Mouse (Mus musculus) intestine, postnatal 0 days (tissue): ENCODE measurements at regions not wholly inside any gene's neighbourhood (a gene's known extent, or its start where the extent isn't known, plus 50 kb on each side); places are given as distances from the start of the nearest gene placed in this dataset.

Source experiments
- ATAC-seq: fragments of 200-750 bp; cut with Nextera tagmentation; 2 replicates; pipeline ENCODE4 v1.8.0; 2017; ENCODE audit warnings: mild to moderate bottlenecking, moderate TSS enrichment, moderate library complexity
- H3K27ac ChIP-seq: fragments of 300-500 bp; sonication (generic); 2 replicates; pipeline ENCODE4 v1.5.1; 2014; ENCODE audit warnings: mild to moderate bottlenecking, low read depth, low read length, moderate library complexity
- H3K27me3 ChIP-seq: fragments of 300-500 bp; sonication (generic); replicated peaks from 2 replicates; pipeline ENCODE4 v1.6.1; 2014; ENCODE audit warnings: low read length, mixed read lengths; ENCODE audit not compliant: control insufficient read depth, insufficient read depth
- H3K36me3 ChIP-seq: fragments of 300-500 bp; sonication (generic); 2 replicates; pipeline ENCODE4 v1.6.1; 2014; ENCODE audit warnings: mild to moderate bottlenecking, moderate library complexity; ENCODE audit not compliant: control insufficient read depth, insufficient read depth
- H3K4me1 ChIP-seq: fragments of 300-500 bp; sonication (generic); replicated peaks from 2 replicates; pipeline ENCODE4 v1.6.1; 2014; ENCODE audit warnings: antibody characterized with exemption, low read length, mixed read lengths; ENCODE audit not compliant: control insufficient read depth, insufficient read depth
- H3K4me2 ChIP-seq: fragments of 300-500 bp; sonication (generic); replicated peaks from 2 replicates; pipeline ENCODE4 v1.6.1; 2014; ENCODE audit warnings: low read depth, mild to moderate bottlenecking, moderate library complexity
- H3K4me3 ChIP-seq: fragments of 300-500 bp; sonication (generic); 2 replicates; pipeline ENCODE4 v1.5.1; 2014; ENCODE audit warnings: low read depth, low read length
- H3K9ac ChIP-seq: fragments of 300-500 bp; sonication (generic); 2 replicates; pipeline ENCODE4 v1.6.1; 2014; ENCODE audit warnings: mild to moderate bottlenecking, low read depth, low read length
- H3K9me3 ChIP-seq: fragments of 300-500 bp; sonication (generic); 2 replicates; pipeline ENCODE4 v1.6.1; 2016; ENCODE audit warnings: mixed run types; ENCODE audit not compliant: control insufficient read depth
- CTCF ChIP-seq: sonication (generic); IDR thresholded peaks from 2 replicates; pipeline ENCODE4 v1.5.1; 2016; ENCODE audit warnings: low read depth, mild to moderate bottlenecking, control low read depth, antibody characterized with exemption, moderate library complexity
- WGBS: fragments of 180-500 bp; shearing (Covaris S2); extraction: QIAGEN DNeasy Blood & Tissue Kit; methylation state at CpG from one replicate; pipeline ENCODE4 v1.1.7; 2014; 5-methylcytosine and 5-hydroxymethylcytosine counted together

DNA sequence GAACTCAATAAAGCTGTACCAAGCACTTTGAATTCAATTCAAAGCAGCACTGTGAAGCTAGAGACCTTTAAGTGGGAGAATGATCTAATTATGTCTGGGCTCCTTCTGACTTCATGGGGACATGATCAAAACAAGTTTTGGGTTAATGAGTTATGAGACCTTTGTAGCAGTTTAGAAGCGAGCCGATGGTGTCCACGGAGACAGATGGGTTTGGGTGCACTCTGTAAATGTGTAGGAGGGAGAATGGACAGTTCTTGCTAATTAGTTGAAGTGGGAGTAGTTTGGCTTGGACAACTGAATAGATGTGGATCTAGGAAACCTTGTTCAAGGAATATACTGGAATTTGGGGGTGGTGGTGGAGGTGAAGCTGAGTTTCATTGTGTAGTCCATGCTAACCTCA lies 186.3 kb upstream of the Cldn34b3 start:
- TF ChIP-seq CTCF, result no peak
- ATAC-seq, result no peak
- H3K4me2 ChIP-seq, result no peak overlapping the region
- no peak overlapping the region for H3K9ac ChIP-seq
- H3K27ac ChIP-seq, result no peak overlapping the region
- H3K4me3 ChIP-seq, result no peak overlapping the region
- H3K27me3 ChIP-seq, result no peaks in the 10 kb centered on the region
- 80% methylated on average over 3 of the region's 3 CpGs for WGBS
- H3K9me3 ChIP-seq, result no peaks in the 10 kb centered on the region
- H3K36me3 ChIP-seq, result no peaks in the 10 kb centered on the region
- H3K4me1 ChIP-seq, result no peaks in the 10 kb centered on the region

- WGBS, result 72% methylated on average over 4 of the region's 4 CpGs
- H3K9me3 ChIP-seq, result no peaks in the 10 kb centered on the region
These were observed 181.4 kb upstream of the Cldn34b3 start for GRCm38 (mm10) chrX:76082670-76083069.

GRCm38 (mm10) chrX:76110763-76111474 lies 153.2 kb upstream of the Cldn34b3 start:
- H3K27me3 ChIP-seq, result no peaks in the 10 kb centered on the region
- 48% methylated on average over 4 of the region's 4 CpGs for WGBS
- H3K36me3 ChIP-seq, result no peaks in the 10 kb centered on the region
- no peaks in the 10 kb centered on the region for H3K4me1 ChIP-seq
- no peak overlapping the region for H3K27ac ChIP-seq
- no peak for TF ChIP-seq CTCF
- H3K9me3 ChIP-seq, result no peaks in the 10 kb centered on the region
- H3K9ac ChIP-seq, result no peak overlapping the region
- ATAC-seq, result no peak
- H3K4me3 ChIP-seq, result no peak overlapping the region
- no peak overlapping the region for H3K4me2 ChIP-seq

More at GRCm38 (mm10) chrX:76082670-76083069, 181.4 kb upstream of the Cldn34b3 start:
- TF ChIP-seq CTCF, result no peak
- Histone ChIP-seq H3K36me3 (no peaks in the 10 kb centered on the region), H3K27me3 (no peaks in the 10 kb centered on the region), H3K4me3 (no peak overlapping the region), H3K27ac (no peak overlapping the region), H3K4me1 (no peaks in the 10 kb centered on the region), H3K4me2 (no peak overlapping the region), H3K9ac (no peak overlapping the region)
- ATAC-seq, result no peak

GRCm38 (mm10) chrX:76116086-76116485 lies 148.0 kb upstream of the Cldn34b3 start:
- 67% methylated on average over 1 of the region's 1 CpGs for WGBS
- no peak for TF ChIP-seq CTCF
- no peaks in the 10 kb centered on the region for H3K9me3 ChIP-seq
- H3K27ac ChIP-seq, result no peak overlapping the region
- H3K4me2 ChIP-seq, result no peak overlapping the region
- no peak overlapping the region for H3K4me3 ChIP-seq
- no peak for ATAC-seq
- no peaks in the 10 kb centered on the region for H3K27me3 ChIP-seq
- H3K36me3 ChIP-seq, result no peaks in the 10 kb centered on the region
- no peaks in the 10 kb centered on the region for H3K4me1 ChIP-seq
- no peak overlapping the region for H3K9ac ChIP-seq

GRCm38 (mm10) chrX:76116562-76116961 lies 147.5 kb upstream of the Cldn34b3 start:
- Histone ChIP-seq H3K4me3 (no peak overlapping the region), H3K36me3 (no peaks in the 10 kb centered on the region), H3K9ac (no peak overlapping the region), H3K4me2 (no peak overlapping the region), H3K27ac (no peak overlapping the region), H3K27me3 (no peaks in the 10 kb centered on the region), H3K4me1 (no peaks in the 10 kb centered on the region), H3K9me3 (no peaks in the 10 kb centered on the region)
- 61% methylated on average over 1 of the region's 1 CpGs for WGBS
- no peak for TF ChIP-seq CTCF
- no peak for ATAC-seq

DNA sequence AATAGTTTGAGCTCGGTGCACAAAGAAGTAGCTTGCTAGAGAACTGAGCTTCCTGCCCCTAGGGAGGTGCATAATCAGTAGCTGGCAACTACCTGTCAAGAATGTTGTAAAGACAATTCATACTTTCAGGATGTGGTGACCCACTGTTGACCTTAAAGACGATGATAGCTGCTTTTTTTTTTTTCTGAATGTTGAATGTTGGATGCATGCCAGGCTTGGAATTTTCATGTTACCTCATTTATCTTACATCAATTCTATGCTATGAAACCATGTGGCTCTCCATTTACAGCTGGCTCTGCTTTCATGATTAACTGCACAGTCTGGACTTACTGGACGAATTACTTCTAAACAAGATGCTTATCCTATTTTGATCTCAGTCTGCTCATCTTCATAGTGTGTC lies 143.2 kb upstream of the Cldn34b3 start:
- no peaks in the 10 kb centered on the region for H3K9me3 ChIP-seq
- ATAC-seq, result no peak
- H3K27me3 ChIP-seq, result no peaks in the 10 kb centered on the region
- H3K4me3 ChIP-seq, result no peak overlapping the region
- no peak overlapping the region for H3K4me2 ChIP-seq
- H3K9ac ChIP-seq, result no peak overlapping the region
- no peak for TF ChIP-seq CTCF
- H3K4me1 ChIP-seq, result no peaks in the 10 kb centered on the region
- 30% methylated on average over 3 of the region's 3 CpGs for WGBS
- no peaks in the 10 kb centered on the region for H3K36me3 ChIP-seq
- no peak overlapping the region for H3K27ac ChIP-seq
